Mouse (Mus musculus): Measurements from ENCODE around the gene Clstn1.

Gene Clstn1

GRCm38 (mm10) chr4:149665016-149665691 is 78.9 kb downstream of the Clstn1 start:
- DNase-seq (ENCODE audit: extremely low spot score, low read depth, low spot score), result no peak

GRCm38 (mm10) chr4:149665692-149666090 is 79.4 kb downstream of the Clstn1 start:
- no peak for DNase-seq (ENCODE audit: extremely low spot score, low read depth, low spot score)

DNA sequence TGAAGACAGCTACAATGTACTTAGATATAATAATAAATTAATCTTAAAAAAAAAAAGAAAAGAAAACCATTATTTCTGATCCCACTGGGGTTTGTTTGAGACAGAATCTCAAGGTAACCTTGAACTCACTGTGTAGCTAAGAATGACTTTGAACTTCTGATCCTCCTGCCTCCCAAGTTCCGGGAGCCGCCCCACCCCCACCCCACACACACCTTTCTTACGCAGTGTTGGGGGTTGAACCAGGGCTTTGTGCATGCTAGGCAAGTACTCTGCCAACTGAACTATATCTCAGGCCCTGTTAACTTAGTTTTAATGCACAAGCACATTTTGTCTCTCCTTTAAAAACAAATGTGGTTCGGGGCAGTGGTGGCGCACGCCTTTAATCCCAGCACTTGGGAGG is 84.9 kb downstream of the Clstn1 start:
- no peak for DNase-seq (ENCODE audit: extremely low spot score, low read depth, low spot score)

DNA sequence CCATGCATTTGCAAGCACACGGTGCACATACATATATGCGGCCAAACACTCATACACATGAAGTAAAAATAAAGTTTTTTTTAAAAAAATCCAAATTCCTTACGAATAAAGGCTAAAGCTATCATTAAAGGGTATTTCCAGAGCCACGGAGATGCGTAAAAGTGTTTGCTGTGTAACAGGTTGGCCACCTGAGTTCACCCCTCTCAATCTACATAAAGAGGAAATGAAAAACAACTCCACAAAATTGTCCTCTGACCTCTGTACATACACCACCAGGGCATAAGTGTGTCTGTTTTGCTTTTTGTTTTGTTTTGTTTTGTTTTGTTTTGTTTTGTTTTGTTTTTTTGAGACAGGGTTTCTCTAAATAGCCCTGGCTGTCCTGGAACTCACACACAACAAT is 86.5 kb downstream of the Clstn1 start:
- no peak for DNase-seq (ENCODE audit: extremely low spot score, low read depth, low spot score)

- DNase-seq (ENCODE audit: extremely low spot score, low read depth, low spot score), result no peak
These were observed 88.6 kb downstream of the Clstn1 start for GRCm38 (mm10) chr4:149674814-149675377.

DNA sequence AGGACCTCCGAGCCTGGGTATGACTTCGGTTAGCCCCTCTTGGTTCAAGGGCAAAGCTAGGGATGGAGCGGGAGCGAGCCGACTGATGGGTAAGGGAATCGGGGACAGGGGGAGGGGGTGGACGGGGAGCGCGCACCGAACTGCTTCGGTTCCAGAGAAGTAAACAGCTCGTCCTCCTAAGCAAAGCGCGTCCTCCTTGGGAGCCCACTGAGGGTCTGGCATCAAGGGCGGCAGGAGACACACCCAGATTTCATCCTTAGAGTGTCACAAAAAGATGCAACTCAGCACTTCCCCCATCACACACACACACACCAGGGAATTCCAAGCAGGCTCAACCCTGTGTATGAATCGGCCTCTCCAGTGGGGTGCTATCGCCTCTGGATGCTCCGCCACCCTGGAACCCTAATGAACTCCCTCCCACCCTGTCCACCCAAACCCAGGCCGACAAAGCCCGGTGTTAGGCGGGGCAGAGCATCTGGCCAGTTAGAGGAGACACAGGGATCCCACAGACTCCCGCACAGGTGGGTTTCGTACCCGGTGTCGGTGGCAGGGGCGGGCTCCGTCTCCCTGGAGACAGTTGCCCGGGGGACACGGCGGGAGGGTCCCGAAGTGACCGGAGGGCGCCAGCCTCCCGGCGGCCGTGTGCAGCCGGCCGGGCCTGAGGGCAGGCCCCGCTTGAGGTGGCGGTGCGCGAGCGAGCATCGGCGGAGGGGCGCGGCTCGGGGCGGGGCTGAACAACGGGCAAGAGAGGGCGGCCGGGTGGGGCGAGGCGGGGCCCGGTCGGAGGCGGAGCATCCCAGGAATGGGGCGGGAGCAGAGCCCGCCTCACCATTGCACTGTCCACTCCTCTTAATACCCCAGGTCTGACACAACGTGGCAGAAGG is 89.4 kb downstream of the Clstn1 start:
- DNase-seq (ENCODE audit: extremely low spot score, low read depth, low spot score), result no peak

DNA sequence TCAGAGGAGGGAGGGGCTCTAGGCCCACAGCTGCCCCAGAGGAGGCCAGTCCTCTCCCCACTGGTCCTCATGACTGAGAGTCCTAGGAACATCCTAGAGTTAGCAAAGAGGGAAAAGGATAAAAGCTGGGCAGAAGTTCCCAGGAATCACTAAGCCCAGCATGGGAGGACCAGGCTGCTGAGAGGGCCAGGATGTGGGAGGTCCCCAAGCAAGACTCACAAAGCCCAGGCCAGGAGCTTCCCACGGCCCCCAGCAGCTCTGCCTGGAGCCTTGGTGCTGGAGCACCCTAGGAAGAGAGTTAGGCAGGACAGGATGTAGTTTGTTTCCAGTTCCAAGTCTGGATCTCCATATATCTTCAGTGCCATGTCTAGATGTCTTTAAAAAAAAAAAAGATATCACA is 91.7 kb downstream of the Clstn1 start:
- DNase-seq (ENCODE audit: extremely low spot score, low read depth, low spot score), result no peak

DNA sequence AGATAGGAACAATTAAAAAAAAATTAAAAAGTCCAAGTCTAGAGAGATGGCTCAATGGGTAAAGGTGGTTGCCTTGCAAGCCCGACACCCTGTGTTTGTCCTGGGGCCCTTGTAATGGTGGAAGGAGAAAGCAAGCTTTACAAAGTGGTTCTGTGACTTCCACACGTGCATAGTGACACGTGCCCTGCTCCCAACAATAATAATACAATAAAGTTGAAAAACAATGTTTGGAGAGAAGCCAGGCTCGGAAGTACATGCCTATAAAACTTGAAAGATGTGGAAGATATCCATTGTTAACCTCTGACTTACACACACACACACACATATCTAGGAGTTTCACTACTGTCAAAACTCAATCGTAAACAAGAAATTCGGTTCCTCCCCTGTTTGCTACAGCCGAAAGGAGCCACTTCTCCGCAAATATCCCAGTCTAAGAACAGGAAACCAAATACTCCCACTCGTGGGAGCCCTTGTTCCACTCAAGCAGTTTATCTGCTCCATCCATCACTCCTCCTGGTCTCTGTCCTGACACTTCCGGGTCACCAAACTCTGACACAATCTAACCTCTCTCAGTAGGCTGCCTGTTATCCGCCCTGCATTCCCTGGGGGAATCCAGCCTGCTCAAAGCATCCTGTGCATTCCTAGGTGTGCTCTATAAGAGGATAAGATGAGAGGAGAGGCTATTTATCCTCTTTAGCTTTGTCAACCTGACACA is 92.9 kb downstream of the Clstn1 start:
- DNase-seq (ENCODE audit: extremely low spot score, low read depth, low spot score), result no peak

DNA sequence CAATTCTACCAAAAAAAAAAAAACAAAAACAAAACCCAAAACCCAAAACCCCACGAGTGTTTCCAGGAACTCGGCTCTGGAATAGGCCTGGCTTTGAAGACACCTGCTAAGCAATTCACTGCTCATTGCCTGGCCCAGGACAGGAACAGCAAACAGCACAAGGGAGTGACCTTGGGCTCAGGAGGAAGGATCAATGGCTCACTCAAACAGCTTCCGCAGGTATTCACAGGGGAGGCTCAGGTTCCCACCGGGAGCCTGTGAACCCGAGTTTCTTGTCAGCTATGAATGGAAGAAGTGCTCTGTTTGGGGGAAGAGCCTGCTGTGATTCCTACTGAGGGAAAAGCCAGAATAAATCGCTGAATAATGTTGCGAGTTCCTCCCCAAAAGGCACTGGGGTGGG is 97.6 kb downstream of the Clstn1 start:
- no peak for DNase-seq (ENCODE audit: extremely low spot score, low read depth, low spot score)

GRCm38 (mm10) chr4:149684841-149685623 is 98.8 kb downstream of the Clstn1 start:
- DNase-seq (ENCODE audit: extremely low spot score, low read depth, low spot score), result no peak

DNA sequence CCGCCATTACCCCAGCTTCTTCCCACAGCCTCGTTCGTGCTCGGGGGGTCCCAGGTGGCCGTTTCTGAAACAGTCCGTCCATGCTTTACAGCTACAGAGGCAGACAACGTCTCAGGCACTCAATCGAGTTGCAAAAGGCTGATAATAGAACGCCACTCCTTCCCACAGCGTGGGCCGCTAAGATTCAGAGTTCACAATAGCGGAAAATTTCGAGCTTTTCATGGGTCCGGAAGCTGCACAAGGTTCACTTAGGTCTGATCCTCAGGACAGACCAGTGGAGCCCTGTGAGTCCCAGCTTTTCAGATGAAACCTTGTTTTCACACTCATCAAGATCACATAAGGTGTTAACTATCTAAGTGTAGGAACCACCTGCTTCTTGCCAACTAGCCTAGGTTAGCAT is 102.6 kb downstream of the Clstn1 start:
- DNase-seq (ENCODE audit: extremely low spot score, low read depth, low spot score), result no peak

GRCm38 (mm10) chr4:149689822-149690700 is 103.8 kb downstream of the Clstn1 start:
- no peak for DNase-seq (ENCODE audit: extremely low spot score, low read depth, low spot score)

DNA sequence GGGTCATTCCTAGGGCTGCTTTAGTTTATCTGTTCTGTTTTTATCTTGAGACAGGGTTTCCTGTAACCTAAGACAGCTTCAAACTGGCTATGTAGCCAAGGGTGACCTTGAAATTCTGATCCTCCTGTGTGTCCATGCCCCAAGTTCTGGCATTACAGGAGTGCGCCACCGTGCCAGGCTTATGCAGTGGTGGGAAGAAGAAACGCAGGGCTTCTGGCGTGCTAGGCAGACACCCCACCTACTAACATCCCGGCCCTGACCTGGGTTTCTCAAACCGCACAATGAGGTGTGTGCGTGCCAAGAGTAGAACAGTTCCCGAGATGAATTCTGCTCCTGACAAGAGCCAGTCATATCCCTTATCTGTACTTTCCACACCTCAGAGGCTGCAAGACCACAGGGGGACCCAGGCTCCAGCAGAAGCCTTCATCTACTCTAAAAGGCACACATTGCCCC is 104.6 kb downstream of the Clstn1 start:
- DNase-seq (ENCODE audit: extremely low spot score, low read depth, low spot score), result no peak

GRCm38 (mm10) chr4:149691368-149691767 is 105.1 kb downstream of the Clstn1 start:
- no peak for DNase-seq (ENCODE audit: extremely low spot score, low read depth, low spot score)

GRCm38 (mm10) chr4:149696189-149696971 is 110.1 kb downstream of the Clstn1 start:
- no peak for DNase-seq (ENCODE audit: extremely low spot score, low read depth, low spot score)

GRCm38 (mm10) chr4:149697506-149698196 is 111.4 kb downstream of the Clstn1 start:
- no peak for DNase-seq (ENCODE audit: extremely low spot score, low read depth, low spot score)

- DNase-seq (ENCODE audit: extremely low spot score, low read depth, low spot score), result no peak
These were observed 112.0 kb downstream of the Clstn1 start for GRCm38 (mm10) chr4:149698197-149698821.

Data from hindlimb bud, embryonic 11.5 days (tissue).